Mouse (Mus musculus): Measurements from ENCODE around the gene Zeb2.

Zeb2 gene

DNA sequence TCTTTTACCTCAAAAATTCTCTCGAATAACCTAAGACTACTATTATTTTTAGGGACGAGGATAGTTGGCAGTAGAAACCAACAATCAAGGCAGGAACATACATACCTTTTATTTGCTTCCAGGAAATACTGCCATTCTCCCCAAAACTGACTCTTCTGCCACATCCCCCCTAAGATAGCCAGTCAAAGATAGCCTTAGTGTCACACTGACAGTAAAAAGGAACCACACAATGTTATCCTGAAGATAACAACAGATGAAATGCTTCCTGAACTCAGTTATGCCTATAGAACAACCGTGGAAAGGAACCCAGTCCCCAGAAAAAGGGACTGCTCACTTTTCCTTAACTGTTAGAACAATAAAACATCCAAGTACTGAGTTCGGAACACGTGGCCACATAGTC lies 39.8 kb downstream of the Zeb2 start:
- in situ Hi-C loops (cut with MboI; ENCODE audit: low pct_unique_long_range_greater_than_20kb in 1 of 2, low sequenced_read_pairs in 2 of 2, unreplicated experiment in 1 of 2): no loop called here

DNA sequence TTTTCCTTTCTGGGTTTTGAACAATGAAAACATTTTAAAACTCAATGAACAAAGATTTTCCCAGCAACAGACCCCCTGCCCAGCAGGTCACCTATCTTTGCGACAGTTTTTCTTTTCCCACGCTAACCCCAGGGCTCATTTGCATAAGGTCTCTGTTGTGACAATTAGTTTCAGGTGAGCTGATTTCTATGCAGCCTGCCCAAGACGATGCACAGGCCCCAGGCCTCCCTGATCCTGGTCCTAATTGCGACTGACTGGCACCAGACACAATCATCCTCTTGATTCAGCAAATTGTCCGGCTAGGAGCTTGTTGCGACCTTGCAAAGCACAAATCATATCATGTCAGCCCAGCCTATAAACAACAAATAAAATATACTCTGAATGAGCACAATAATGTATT lies 44.2 kb downstream of the Zeb2 start:
- in situ Hi-C loops (cut with MboI; ENCODE audit: low pct_unique_long_range_greater_than_20kb in 1 of 2, low sequenced_read_pairs in 2 of 2, unreplicated experiment in 1 of 2): no loop called here

DNA sequence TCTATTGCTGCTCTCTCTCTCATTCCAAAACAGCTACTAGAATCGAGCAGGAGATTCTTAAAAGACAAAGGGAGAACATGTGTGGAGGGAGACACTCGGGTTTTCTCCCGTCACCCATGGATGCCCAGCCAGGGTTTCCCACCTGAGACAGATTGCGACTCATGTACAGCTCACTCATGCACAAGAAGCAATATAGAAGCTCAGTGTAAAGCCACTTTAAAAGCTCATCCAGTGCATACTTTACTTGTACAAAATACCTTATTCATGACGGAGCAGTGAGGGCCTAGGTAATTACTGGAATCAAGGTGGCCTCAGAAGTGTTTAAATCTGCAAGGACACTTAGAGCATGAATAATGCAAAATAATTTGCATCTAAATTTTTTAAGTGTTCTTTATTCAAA lies 45.9 kb downstream of the Zeb2 start:
- in situ Hi-C loops (cut with MboI; ENCODE audit: low pct_unique_long_range_greater_than_20kb in 1 of 2, low sequenced_read_pairs in 2 of 2, unreplicated experiment in 1 of 2): no loop called here

DNA sequence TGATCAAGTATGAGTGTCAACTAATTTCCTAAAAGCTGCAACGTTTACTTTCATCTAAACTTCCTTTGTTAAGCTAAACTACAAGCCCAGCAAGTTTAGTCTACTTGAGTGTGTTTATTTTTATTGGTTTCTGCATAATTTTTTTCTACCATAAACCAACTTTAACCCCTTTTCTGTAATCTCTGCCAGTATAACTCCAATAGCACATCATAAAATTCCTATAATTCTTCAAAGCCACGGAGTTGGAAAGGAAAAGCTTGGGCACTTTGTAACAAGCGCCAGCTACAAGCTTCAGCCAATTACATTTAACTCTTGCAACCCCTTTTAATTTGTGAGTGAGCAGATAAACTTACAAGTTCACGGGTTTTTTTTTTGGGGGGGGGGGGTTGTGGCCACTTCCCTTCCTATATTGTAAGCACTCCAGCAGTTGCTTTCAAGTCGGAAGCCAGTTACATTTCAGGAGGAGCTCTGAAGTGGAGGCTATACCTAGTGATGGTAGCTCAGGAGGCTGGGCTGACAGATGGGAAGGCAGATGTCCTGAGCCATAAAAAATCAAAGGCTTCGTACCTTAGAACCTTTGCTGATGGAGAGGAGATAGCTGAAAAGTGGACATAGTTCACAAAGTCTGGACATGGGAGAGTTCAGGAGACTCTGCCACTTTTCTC lies 46.5 kb downstream of the Zeb2 start:
- in situ Hi-C loops (cut with MboI; ENCODE audit: low pct_unique_long_range_greater_than_20kb in 1 of 2, low sequenced_read_pairs in 2 of 2, unreplicated experiment in 1 of 2): no loop called here

DNA sequence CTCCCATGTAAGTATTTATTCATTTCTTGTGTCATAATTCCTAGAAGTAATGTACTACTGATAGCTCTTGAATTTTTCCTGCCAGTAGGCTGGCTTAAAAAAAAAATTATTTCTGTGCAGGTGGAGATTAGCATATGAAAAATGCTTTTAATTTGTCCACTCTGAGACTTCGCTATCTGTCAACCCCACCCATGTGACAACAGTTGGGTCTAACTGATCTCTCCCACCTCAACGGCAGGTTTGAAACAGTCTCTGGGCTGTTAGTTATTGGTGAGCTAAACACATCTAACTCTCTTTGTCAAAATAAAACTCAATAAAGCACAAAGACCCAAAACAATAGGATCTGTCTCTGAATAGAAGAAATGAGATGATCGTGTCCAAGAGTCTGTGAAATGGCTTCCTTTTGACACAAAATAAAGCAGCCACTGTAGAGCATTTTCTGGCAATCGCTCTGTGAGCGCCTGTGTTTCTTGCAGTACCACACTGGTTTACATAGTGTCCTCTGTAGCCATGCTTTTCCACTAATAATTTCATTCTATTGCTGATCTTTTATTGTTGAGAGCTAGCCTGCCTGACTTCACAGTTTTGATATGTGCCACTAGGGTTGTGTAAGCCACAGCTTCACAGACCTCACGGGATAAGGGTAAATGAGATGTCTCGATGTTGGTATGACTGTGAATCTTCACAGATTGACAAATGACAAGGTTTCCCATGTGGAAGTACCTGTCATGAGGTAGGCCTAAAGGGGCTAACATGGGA lies 48.2 kb downstream of the Zeb2 start:
- in situ Hi-C loops (cut with MboI; ENCODE audit: low pct_unique_long_range_greater_than_20kb in 1 of 2, low sequenced_read_pairs in 2 of 2, unreplicated experiment in 1 of 2): no loop called here

DNA sequence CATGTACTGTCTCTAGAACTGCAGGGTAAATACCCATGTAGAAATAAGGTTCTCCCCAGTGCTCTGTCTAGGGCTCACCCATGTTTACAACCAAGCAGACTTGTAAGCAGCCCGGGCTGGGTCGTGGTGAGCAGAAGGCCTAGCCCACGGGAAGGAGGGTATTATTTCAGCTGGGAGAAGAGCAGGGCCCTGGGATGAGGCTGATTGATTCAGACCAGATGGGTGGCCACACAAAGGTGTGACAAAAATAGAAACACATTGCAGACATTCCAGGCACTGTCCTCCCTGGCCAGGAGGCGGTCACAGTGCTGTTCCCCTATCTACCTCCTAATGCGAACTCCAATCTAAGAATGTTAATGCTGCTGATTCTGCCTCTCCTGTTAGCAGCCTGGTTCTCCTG lies 50.1 kb downstream of the Zeb2 start:
- in situ Hi-C loops (cut with MboI; ENCODE audit: low pct_unique_long_range_greater_than_20kb in 1 of 2, low sequenced_read_pairs in 2 of 2, unreplicated experiment in 1 of 2): no loop called here

DNA sequence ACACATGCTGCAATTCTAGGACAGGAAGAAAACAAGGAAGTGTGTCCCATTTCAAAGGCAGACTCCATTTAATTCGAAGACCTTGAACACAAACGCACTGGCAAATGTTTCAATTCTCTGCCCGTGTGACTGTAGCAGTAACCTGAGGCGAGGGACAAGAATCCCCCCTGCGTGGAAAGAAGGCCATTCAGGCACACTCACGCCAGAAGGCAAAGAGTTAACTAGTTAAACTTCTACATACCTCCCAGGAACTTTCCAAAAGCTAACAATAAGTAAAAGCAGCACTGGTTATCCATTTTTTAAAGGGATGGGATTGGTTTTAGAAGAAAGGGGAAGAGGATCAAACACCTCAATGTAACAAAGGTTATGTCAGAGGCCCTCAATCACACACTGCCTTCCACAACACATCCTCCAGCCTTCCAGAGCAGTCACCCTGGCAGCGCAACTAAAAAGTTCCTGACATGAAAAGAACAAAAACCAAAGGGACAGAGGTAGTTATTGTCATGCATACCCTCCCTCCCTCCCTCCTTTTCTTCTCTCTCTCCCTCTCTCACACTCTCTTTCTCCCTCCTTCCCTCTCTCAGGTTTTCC lies 53.8 kb downstream of the Zeb2 start:
- in situ Hi-C loops (cut with MboI; ENCODE audit: low pct_unique_long_range_greater_than_20kb in 1 of 2, low sequenced_read_pairs in 2 of 2, unreplicated experiment in 1 of 2): no loop called here

DNA sequence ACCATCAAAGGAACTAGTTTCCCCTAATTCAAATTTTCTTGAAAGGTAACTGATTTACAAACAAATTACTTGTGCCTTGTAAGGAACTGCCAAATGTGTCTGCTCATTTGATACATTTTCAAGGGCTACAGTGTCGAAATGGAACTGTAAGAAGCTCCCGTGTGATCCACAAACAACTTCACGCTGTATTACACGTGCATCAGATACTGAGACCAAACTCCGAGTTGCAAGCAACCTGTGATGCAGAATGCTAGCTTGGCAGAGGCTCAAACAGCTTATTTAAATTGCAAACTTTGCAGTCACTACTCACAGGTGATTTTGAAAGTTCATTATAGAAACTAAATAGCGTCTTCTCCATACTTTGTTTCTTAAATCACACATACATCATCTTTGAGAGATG lies 55.1 kb downstream of the Zeb2 start:
- in situ Hi-C loops (cut with MboI; ENCODE audit: low pct_unique_long_range_greater_than_20kb in 1 of 2, low sequenced_read_pairs in 2 of 2, unreplicated experiment in 1 of 2): no loop called here

DNA sequence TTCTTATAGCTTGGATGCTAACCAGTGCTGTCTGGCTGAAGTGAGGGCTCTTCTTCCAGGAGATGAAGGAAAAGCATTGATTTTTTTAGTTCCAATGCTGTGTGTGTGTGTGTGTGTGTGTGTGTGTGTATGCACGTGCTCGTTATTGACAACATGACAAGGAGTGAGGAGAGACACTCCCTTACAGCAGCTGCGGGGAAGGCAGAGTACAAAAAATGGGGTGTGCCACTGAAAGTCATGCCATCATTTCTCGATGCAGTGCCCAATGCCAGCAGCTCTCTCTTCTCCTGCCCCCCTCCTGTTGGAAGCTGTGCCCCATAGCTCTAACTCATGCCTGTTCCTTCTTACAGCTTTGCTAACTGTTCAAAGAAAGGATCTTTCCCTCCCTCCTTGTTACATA lies 56.4 kb downstream of the Zeb2 start:
- in situ Hi-C loops (cut with MboI; ENCODE audit: low pct_unique_long_range_greater_than_20kb in 1 of 2, low sequenced_read_pairs in 2 of 2, unreplicated experiment in 1 of 2): no loop called here

DNA sequence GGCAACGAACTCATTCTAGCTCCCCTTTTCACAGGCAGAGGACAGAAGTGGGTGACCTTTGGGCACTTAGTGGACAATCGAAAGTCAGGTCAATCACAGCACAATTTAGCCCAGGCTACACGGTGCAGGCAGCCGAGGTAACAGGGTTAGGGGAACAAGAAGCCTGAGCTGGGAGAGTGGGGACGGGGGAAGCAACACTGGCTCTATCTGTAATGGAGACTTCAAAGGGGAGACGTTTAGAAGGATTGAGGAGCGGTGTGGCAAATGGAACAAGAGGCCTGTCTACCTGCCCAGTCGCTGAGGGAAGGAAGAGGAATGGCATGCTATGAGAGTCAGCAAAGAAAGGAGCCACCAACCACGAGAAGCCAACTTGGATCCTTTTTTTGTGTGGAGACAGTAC lies 57.0 kb downstream of the Zeb2 start:
- in situ Hi-C loops (cut with MboI; ENCODE audit: low pct_unique_long_range_greater_than_20kb in 1 of 2, low sequenced_read_pairs in 2 of 2, unreplicated experiment in 1 of 2): no loop called here

DNA sequence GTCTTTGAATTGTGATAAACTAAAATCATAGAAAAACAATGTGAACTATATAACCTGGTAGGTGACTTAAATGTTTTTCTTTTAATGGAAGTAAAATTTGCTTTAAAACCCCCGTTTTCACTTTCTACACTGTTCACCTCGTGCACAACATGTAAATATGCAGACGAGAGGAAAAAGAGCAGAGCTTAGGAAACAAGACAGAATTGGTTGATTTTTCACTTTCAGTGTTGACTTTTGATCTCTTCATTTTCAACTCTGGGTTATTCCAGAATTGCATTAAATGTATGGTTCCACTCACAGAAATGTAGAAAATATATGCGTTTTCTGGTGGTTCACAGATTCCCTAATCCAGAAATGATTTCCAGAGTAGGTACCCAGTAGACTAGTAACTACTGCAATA lies 57.6 kb downstream of the Zeb2 start:
- in situ Hi-C loops (cut with MboI; ENCODE audit: low pct_unique_long_range_greater_than_20kb in 1 of 2, low sequenced_read_pairs in 2 of 2, unreplicated experiment in 1 of 2): no loop called here

DNA sequence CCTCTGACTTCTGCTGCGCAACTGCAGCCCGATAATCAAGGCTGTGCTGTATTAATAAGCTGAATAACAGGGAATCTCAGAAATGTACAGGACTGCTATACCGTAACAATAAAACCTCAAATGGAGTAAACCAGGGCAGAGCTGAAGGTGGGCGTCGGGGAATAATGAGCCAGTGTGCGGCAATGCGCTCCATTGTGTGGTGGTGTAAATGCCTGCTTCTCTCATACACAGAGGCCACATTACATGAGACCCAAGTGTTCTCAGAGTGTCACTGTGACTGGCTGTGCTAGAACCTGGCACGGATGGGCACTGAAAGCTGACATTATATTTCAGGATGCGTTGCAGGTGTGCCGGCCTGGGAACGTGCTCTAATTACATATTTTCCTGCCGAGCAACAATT lies 58.2 kb downstream of the Zeb2 start:
- in situ Hi-C loops (cut with MboI; ENCODE audit: low pct_unique_long_range_greater_than_20kb in 1 of 2, low sequenced_read_pairs in 2 of 2, unreplicated experiment in 1 of 2): no loop called here

DNA sequence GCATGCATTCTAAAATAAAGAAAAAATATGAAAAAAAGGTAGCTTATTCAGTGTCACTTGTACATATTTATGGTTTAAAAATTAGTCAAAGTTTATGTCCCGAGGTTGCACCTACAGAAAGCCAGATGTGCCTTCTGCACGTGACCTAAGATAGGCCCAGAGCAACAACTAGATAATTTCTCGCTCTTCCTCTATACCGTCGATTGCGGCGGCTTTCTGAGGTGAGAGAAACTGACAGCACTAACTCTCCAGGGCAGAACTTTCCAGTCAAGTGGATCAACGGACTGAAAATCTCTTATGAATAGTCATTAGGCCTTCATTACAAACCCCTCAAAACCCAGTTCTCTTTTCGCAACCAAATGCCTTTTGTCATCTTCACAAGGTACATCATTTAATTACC lies 59.0 kb downstream of the Zeb2 start:
- in situ Hi-C loops (cut with MboI; ENCODE audit: low pct_unique_long_range_greater_than_20kb in 1 of 2, low sequenced_read_pairs in 2 of 2, unreplicated experiment in 1 of 2): no loop called here

DNA sequence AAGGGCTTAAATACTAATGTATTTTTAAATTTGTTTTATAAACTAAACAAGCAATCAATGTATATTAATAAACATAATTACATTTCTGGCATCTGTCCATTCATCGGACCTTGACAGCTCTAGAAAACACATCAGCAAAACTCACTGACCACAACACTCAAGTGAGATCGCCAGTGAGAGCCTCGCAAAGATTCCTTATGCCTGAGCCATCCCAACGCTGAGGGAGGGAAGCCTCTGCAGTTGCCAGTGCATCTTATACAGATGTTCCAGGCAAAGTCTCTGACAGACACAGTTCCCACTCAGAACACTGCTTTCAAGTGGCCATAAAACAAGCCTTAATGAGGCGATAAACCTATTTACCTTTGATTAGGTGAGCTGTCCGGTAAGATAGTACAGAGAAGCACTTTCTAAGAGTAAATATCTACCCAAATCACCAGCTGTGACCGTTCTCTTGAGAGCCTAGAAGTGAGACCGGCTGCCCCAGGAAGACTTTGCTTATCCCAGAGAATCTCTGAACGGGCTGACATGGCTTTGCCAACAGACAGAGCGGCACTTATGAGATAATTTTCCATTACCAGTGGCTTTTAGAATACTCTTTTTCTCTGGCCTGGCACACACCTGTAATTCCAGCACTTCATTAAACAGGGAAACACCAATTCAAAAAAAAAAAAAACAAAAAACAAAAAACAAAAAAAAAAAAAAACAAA lies 60.2 kb downstream of the Zeb2 start:
- in situ Hi-C loops (cut with MboI; ENCODE audit: low pct_unique_long_range_greater_than_20kb in 1 of 2, low sequenced_read_pairs in 2 of 2, unreplicated experiment in 1 of 2): no loop called here

DNA sequence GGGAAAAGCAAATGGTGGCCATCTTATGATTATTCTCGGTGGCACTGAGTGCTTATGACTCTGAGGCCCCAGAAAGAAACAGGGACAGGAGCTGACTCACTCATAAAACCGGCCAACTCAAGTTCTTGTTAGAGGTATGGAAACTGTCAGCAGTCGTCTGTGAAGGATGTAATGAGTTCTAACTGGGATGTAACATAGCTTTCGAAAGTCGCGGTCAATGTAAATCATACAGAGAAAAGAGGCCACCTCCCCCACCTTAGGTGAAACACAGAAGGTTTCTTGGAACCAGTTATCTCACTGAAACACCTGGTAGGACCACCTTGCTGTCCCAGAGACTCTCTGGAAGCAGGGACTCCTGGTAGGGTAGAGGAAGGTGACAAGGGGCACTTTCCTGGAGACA lies 61.3 kb downstream of the Zeb2 start:
- in situ Hi-C loops (cut with MboI; ENCODE audit: low pct_unique_long_range_greater_than_20kb in 1 of 2, low sequenced_read_pairs in 2 of 2, unreplicated experiment in 1 of 2): no loop called here

DNA sequence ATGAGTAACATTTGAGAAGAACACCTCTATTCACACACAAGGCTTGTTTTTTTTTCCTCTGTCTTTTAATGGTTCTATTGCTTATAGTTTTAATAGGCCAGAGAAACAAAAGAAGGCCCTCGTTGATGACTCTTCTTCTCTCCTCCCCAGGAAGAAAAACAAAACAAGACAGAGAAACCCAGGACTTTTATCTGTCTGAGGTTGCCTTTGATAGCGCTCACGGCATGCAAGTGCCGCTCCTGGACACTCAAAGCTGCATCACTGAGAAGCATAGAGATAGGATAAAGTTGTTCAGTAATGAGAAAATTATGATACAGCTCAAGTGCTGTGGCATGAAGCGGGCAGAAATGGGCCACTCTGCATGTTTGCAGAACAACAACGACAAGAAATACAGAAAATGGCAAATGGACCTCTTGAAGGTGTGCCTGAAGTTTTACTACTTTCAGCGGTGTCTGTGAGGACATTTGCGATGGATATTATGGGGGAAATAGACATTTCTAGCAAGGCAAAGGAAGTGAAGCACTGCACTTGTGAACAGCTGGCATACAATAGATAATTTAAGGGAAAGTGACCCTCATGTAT lies 62.1 kb downstream of the Zeb2 start:
- in situ Hi-C loops (cut with MboI; ENCODE audit: low pct_unique_long_range_greater_than_20kb in 1 of 2, low sequenced_read_pairs in 2 of 2, unreplicated experiment in 1 of 2): no loop called here

DNA sequence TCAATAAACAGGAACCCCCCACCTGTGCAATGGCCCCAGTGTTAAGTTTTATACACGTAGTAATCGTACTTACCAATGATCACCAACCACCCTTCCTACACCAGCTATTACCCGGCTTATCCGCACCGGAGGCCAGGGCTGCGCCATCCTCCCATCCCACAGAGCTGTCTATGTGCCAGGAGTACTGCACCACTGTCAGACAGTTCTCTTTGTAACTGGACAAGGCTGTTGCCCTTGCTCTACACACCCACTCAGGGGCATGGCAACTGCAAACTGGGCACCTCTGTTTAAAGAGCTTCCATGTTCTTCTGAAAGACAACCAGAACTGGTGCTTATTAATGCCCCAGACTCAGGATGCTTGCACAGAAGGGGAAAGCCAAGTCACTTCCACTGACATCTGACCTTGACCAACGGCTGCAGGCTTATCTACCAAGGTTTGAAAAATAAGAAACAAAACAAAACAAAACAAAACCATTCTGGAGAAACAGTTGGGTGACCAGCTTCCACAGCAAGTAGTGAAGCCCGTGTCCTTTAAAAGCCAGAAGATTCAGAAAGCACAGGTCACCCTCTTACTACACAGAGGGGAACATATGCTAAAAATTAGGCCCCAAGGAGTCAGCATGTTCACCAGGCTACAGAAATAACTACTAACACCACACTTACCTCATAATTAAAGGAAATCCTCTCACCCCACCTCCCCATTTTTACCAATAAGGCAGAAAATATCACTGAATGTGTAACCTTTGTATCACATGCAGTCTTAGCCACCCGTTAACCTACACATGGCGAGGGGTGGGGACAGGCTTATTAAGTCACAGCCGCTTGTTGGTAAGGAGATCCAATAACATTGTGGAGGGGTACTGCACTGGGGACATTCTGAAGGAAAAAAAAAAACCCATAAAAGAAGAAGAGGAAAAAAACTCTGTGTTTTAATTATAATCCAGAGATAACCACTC lies 62.8 kb downstream of the Zeb2 start:
- in situ Hi-C loops (cut with MboI; ENCODE audit: low pct_unique_long_range_greater_than_20kb in 1 of 2, low sequenced_read_pairs in 2 of 2, unreplicated experiment in 1 of 2): no loop called here

DNA sequence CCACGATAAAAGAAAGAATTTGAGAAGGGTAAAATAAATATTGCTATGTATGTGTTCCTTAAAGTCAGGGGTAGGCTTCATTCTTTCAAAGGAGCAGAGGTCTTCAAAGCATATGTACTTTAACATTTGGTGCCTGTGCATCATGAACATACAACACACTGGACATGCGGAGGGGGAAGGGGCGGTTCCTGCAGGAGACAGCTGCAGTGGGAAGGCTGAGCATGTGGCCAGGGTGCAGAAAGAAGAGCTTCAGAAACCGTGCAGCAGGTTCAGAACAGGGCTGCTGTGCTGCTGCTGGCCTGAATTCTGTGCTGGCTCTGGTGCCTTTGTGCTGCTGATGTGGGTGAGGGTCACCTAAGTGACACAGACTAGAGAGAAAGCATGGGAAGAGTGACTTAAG lies 64.6 kb downstream of the Zeb2 start:
- in situ Hi-C loops (cut with MboI; ENCODE audit: low pct_unique_long_range_greater_than_20kb in 1 of 2, low sequenced_read_pairs in 2 of 2, unreplicated experiment in 1 of 2): no loop called here
